Mouse (Mus musculus): Measurements from ENCODE around the gene Cmbl.

Cmbl gene

GRCm38 (mm10) chr15:31627277-31628154 is 62.3 kb downstream of the Cmbl start:
- no peak for DNase-seq (ENCODE audit: low spot score in 2 of 2)

- DNase-seq (ENCODE audit: low spot score in 2 of 2), result no peak
Observed at GRCm38 (mm10) chr15:31628180-31628579, 63.0 kb downstream of the Cmbl start.

DNA sequence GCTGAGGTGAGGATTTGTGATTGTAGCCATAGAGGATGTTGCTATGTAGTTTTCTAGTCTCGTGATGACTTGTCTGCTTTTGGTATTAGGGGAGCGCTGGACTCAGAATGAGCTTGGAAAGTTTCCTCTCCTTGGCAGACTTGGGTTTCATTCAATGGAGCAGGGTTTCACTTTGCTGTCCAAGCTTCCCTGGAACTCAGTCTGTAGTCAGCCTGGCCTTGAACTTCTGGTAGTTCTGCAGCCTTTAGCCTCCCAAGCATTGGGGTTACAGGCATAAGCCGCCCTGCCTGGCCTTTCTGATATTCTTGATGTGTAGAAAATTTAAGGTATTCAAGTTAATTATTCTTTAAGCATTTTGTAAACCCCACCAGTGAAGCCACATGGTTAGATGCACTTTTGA is 64.4 kb downstream of the Cmbl start:
- DNase-seq (ENCODE audit: low spot score in 2 of 2), result no peak

GRCm38 (mm10) chr15:31631396-31631858 is 66.2 kb downstream of the Cmbl start:
- no peak for DNase-seq (ENCODE audit: low spot score in 2 of 2)

DNA sequence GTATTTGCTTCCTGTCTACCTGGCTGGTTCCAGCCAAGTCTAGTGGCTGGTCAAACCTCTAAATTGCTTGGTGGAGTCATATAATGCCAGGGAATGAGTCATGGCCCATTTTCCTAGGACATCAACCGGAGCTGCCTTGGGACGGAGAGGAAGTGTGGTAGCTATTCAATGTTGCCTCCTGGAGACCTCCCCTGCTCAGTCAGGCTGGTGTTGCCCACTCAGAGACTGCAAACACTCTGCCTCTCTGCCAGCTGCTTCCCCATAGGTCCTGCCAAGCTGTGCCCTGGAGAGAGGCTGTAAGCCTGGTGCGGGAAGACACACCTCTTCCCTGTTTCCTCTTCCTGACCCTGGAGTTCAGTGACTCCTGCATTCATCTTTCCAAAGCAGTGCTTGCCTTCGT is 67.3 kb downstream of the Cmbl start:
- no peak for DNase-seq (ENCODE audit: low spot score in 2 of 2)

GRCm38 (mm10) chr15:31634582-31634981 is 69.4 kb downstream of the Cmbl start:
- no peak for DNase-seq (ENCODE audit: low spot score in 2 of 2)

DNA sequence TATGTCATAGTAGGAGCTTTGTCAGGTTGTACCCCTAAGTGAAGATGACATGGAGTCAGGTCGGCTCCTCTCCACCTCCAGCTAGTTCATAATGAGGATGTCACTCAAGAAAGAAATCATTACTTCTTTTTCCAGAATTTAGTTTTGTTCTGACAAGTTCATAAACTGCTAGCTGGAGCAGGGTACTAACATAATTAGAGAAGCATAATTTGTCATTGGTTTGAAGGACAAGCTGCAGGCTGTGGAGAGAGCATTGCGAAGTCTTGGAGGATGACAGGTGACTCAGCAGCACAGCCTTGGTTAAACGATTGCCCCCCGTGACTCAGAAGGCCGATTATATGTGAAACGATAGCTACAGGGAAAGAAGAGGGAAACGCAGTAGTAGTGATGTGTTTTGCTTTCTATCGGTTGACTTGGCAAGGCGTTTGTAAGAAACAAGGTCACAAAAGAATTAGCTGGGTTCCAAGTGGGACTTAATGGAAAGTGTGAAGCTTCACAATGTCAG is 71.0 kb downstream of the Cmbl start:
- DNase-seq (ENCODE audit: low spot score in 2 of 2), result no peak

Measured in thymus, postnatal 10 days (tissue).